In the genomic region with DNA sequence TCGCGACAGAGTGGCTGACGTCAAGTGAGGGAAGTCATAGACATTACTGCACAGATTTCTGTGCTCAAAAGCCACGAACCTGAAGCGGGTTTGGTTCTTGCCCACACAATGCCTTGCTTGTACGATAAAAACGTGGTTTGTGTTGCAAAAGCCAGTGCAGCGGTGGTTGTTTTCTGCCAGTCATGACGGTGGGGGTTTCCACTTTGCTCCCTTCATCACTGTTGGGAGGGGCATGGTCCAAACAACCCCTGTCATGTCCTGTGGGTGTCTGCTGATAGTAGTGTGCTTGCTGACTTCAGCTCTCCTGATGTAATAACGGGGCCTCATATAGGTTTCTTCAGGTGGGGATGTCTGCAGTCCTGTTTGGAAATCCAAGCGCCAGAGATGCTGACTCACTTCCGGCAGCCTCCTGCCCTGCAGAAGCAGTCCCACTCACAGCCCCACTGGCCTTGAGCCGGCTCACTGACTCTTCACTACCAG, we compare ENCODE assay signal across 9 mouse cellular contexts. TPM values are rescaled to one million over a fixed set of nuclear protein-coding genes. Genes with fewer than 3 reads are reported as not detected.
DNase-seq lines count a peak whose midpoint lies in the region; ATAC-seq lines count a peak whose summit lies in the region.
"Had no signal": no experiment of that assay in that cellular context is flagged by ENCODE, and none has a peak within 500 bp of the region (broad histone marks: within the 10 kb centered on the region; RNA-seq: fewer than 3 reads in every experiment).

No protein-coding gene starts in this region.

- H3K36me3 ChIP-seq in liver, embryonic 11.5 days (ENCODE audit: control insufficient read depth, insufficient read depth, low read length): no peaks in the 10 kb centered on the region
- no peaks in the 10 kb centered on the region for H3K36me3 ChIP-seq in forebrain, embryonic 10.5 days (replicated peaks)
- H3K36me3 ChIP-seq: lung, embryonic 15.5 days had no signal

- peak overlapping the region; percentile 29 for H3K4me3 ChIP-seq in liver, embryonic 11.5 days (ENCODE audit: low read depth, low read length)
- no peak overlapping the region for H3K4me3 ChIP-seq in forebrain, embryonic 10.5 days
- H3K4me3 ChIP-seq: lung, embryonic 15.5 days had no signal

- peak overlapping the region; percentile 71 for H3K4me2 ChIP-seq in liver, embryonic 11.5 days
- H3K4me2 ChIP-seq: lung, embryonic 15.5 days had no signal

- WGBS in liver, embryonic 11.5 days: 33% methylated on average over 13 of the region's 13 CpGs
- 83% methylated on average over 13 of the region's 13 CpGs for WGBS in forebrain, embryonic 10.5 days

- H3K27ac ChIP-seq in liver, embryonic 11.5 days (ENCODE audit: low read depth, low read length): peak overlapping the region; percentile 52
- H3K27ac ChIP-seq in forebrain, embryonic 10.5 days: no peak overlapping the region

- no peaks in the 10 kb centered on the region for H3K9me3 ChIP-seq in liver, embryonic 11.5 days (ENCODE audit: control insufficient read depth, low read length)
- H3K9me3 ChIP-seq in forebrain, embryonic 10.5 days: no peaks in the 10 kb centered on the region
- H3K9me3 ChIP-seq: lung, embryonic 15.5 days had no signal

- H3K4me1 ChIP-seq in liver, embryonic 11.5 days (replicated peaks; ENCODE audit: control insufficient read depth, insufficient read depth, low read length): peaks cover 29% of the 10 kb centered on the region
- H3K4me1 ChIP-seq in forebrain, embryonic 10.5 days: peaks cover 46% of the 10 kb centered on the region

- peak overlapping the region; percentile 34; the same call in 1 of the 2 replicates for H3K9ac ChIP-seq in liver, embryonic 11.5 days (ENCODE audit: low read depth, low read length)
- H3K9ac ChIP-seq: lung, embryonic 15.5 days had no signal

- peak; percentile 88 for ATAC-seq in common myeloid progenitor, adult 5-6 weeks (replicated peaks; ENCODE audit: low read depth, poor library complexity, severe bottlenecking)
- peak; percentile 71 for ATAC-seq in liver, embryonic 11.5 days (replicated peaks; ENCODE audit: low FRiP score)

- no peaks in the 10 kb centered on the region for H3K27me3 ChIP-seq in liver, embryonic 11.5 days (replicated peaks; ENCODE audit: control insufficient read depth, insufficient read depth, low read length)
- H3K27me3 ChIP-seq in forebrain, embryonic 10.5 days (ENCODE audit: poor library complexity, severe bottlenecking): no peaks in the 10 kb centered on the region
- H3K27me3 ChIP-seq: lung, embryonic 15.5 days had no signal

- DNase-seq in layer of hippocampus, adult 9-11 months: peak; percentile 71
- DNase-seq in layer of hippocampus, postnatal 36 days: no peak
- peak; percentile 58 for DNase-seq in liver, embryonic 11.5 days (ENCODE audit: low spot score)
- peak; percentile 29 to 49 for DNase-seq in spleen, postnatal 14 days (ENCODE audit: low spot score in 2 of 2)
- DNase-seq in embryo, embryonic 9.5 days (ENCODE audit: extremely low spot score): no peak
- no peak for DNase-seq in forebrain, embryonic 10.5 days (ENCODE audit: extremely low spot score, low spot score)
- no peak for DNase-seq in left cerebral cortex, postnatal 36 days (ENCODE audit: low spot score in 2 of 2)

- intact Hi-C loops in left cerebral cortex, postnatal 36 days (cut with DNase I): no loop called here

RNA-seq across cellular contexts. Expression of a gene that starts 39.5 kb away (rescaled TPM):
- 10 to 100 TPM; 14.0 to 14.1 TPM for total RNA-seq in layer of hippocampus, postnatal 36 days (2021)
- 76.5 and 149 TPM in 2 replicates for total RNA-seq in common myeloid progenitor, adult 5-6 weeks (2017)
- 116 and 118 TPM in 2 replicates for polyA plus RNA-seq in liver, embryonic 11.5 days (2014; fragmentation: Nextera tagmentation; extraction: Ambion mirVana)
- 169 and 178 TPM in 2 replicates for polyA plus RNA-seq in forebrain, embryonic 10.5 days (2016; fragmentation: Nextera tagmentation; extraction: Ambion mirVana)
- 10 to 100 TPM; 24.7 to 30.7 TPM for total RNA-seq in left cerebral cortex, postnatal 36 days (2021)

RNA-seq across cellular contexts. Expression of a gene that starts 41.5 kb away (rescaled TPM):
- 1,000 to 10,000 TPM; 2,856 to 3,180 TPM for total RNA-seq in layer of hippocampus, postnatal 36 days (2021)
- 695 and 890 TPM in 2 replicates for total RNA-seq in common myeloid progenitor, adult 5-6 weeks (2017)
- polyA plus RNA-seq in liver, embryonic 11.5 days (2014; fragmentation: Nextera tagmentation; extraction: Ambion mirVana): 3,796 and 3,887 TPM in 2 replicates
- polyA plus RNA-seq in forebrain, embryonic 10.5 days (2016; fragmentation: Nextera tagmentation; extraction: Ambion mirVana): 1,226 and 1,339 TPM in 2 replicates
- 1,000 to 10,000 TPM; 2,116 to 2,547 TPM for total RNA-seq in left cerebral cortex, postnatal 36 days (2021)

Comparison
In these comparisons a context has a peak if more than half of its experiments do, and no peak if none do; other contexts are left out.
1. DNase-seq: peak in layer of hippocampus, adult 9-11 months (single experiment), liver, embryonic 11.5 days (single experiment) and spleen, postnatal 14 days (2 of 2); none in layer of hippocampus, postnatal 36 days (0 of 2), embryo, embryonic 9.5 days (single experiment), forebrain, embryonic 10.5 days (single experiment) and left cerebral cortex, postnatal 36 days (0 of 2).